Mouse (Mus musculus) kidney, adult 11 months (tissue): ENCODE data around the gene Gm20388.

Source experiments
- DNase-seq: peaks from one replicate; pipeline ENCODE4 v3.0.0; 2022

The Gm20388 gene

DNA sequence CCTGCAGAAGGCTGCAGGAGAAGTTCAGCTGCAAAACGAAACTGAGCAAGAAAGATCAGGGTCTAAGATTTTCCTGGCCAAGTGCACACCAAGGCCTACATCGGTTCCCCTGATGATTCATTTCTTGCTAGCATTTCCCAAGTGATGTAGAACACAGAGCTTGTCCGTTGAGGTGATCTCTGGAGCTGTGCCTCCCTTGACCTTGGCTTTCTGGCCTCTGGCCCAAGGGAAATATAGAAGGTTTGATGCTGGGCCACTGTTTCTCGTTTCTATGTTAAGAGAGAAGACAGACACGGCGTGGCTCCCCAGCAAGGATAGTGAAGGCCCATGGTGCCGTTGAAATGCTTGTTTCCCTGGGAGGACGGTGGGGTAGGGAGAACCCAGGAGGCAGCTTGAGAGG lies 3857.2 kb downstream of the Gm20388 start:
- no peak for DNase-seq

DNA sequence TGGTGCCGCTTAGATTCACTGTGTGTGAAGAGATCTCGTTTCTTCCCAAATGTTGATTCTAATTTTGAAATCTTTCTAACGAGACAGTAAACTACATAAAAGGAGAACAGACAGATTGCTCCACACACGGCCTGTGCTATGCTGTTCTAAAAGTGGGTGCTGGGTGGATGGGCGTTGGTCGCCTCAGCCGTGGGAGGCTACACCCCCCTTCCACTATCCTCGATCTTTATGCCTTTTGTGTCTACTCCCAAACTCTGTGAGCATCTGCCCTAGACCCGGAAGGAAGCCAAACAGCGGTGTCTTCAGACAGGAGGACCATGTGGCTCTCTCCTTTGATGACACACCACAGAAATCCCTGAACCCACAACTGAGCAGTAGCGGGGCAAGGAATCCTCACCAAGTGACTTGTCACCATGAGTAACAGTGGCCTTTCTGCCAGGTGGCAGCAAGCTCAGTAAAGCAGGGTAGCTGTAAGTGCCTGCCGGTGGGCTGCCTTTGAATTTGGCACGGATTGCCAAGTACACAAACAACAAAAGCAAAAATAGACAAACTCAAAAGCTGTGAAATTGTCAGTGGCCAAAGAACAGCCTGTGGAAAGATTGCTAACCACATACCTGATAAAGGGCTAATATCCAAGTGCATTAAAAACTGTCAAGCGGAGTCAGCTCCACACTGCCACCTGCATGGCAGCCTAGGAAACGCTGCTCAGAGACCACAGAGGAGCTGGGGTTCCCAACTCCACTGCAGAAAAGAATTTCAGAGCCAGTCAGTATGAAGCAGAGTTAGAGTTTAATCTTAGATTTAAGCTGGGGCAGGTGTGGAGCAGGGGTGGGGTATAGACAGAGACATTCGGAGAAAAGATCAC lies 3858.1 kb downstream of the Gm20388 start:
- peak; percentile 27 for DNase-seq

DNA sequence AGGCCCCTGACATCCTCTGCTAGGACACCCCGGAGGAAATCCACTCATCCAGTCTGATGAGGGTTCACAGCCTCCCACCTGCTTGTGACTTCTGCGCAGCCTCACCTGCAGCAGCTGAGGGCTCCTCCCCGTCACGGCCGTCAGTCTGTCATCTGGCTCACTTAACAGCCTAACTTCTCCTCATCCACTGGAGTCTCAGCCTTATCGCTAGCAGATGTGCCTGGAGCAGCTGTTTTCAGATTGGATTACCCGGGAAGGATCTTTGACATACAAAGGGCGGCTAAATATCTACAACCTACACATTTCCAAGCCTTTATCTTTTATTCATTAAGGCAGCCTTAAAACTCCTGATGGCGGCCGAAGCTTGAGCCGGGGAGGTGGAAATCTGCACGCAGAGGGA lies 3862.8 kb downstream of the Gm20388 start:
- no peak for DNase-seq

- DNase-seq: no peak
Observed at GRCm38 (mm10) chr8:123774491-123774890, 3863.8 kb downstream of the Gm20388 start.

GRCm38 (mm10) chr8:123777319-123777718 lies 3866.7 kb downstream of the Gm20388 start:
- DNase-seq: no peak

DNA sequence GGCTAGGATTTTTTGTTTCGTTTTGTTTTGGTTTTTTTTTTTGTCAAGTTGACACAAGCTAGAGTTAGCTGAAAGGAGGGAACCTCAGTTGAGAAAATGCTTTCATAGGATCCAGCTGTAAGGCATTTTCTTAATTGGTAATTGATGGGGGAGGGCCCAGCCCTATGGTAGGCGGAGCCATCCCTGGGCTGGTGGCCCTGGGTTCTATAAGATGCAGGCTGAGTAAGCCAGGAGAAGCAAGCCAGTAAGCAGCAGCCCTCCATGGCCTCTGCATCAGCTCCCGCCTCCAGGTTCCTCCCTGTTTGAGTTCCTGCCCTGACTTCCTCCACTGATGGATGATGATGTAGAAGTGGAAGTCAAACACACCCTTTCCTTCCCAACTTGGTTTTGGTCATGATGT lies 3869.8 kb downstream of the Gm20388 start:
- DNase-seq: no peak

DNA sequence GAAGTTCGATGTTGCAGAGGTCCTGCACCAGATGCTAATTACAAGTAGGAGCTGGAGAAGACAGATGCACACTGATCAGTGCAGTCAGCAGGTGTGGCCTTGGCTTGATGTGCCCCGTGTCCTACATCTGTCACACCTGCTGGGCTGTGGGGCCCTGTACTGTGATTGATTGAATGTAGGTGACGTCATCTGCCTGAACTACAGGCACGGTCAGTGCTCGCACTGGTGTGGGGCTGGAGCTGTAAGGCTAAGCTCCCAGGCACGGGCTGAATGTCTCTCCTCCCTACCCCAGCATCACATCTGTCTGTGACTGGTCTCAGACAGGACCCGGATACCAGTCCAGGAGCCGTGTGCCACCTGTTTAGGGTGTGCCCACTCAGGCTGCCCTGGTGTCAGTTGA lies 3870.6 kb downstream of the Gm20388 start:
- no peak for DNase-seq

DNA sequence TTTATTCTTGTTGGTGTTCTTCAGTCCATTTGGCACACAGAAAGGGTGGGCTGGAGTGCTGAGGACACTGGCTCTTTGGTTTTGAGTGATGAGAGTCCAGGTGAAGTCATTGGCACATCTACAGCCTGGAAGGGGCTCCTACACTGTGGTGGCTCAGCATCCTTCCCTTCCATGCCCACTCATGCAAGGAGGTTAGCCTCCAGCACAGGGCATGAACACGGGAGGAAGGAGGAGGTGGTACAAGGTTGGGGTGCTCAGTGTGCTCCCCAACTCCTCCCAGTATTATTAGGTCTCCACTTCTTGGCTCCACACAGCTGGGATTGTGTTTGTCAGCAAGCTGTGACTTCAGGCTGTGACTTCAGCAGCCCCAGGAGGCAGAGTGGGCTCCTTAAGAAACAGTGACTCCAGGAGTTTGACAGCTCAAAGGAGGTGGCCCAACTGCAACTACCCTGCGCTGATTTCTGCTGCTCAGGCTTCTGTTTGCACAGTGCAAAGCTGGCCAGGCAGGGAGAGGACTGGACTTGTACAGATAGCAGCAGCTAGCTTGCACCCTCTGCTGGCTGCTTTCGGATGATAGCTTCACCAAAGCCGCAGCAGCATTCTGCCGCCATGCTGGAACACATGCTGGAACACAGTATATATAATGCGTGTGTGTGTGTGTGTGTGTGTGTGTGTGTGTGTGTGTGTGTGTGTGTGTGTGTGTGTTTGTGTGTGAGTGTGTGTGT lies 3873.0 kb downstream of the Gm20388 start:
- DNase-seq: peak; percentile 52

DNA sequence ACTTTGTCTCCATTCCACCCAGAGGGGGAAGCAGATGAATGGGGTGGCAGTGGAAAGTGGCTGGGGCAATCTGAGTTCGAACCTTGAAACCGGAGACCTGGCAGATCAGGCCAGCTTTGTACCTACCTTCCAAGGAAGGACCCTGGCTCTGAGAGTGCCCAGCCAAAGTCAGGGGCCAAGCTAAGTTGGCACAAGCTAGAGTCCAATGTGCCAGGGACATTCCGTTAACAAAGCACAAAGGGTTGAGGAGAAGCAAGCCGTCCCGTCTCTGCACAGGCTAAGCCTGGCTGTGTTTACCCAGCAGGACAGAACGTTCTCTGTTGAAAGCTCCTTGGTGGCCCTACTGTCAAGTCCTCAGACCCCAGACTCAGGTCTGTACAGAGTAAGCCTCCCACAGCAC lies 3875.5 kb downstream of the Gm20388 start:
- DNase-seq: no peak

DNA sequence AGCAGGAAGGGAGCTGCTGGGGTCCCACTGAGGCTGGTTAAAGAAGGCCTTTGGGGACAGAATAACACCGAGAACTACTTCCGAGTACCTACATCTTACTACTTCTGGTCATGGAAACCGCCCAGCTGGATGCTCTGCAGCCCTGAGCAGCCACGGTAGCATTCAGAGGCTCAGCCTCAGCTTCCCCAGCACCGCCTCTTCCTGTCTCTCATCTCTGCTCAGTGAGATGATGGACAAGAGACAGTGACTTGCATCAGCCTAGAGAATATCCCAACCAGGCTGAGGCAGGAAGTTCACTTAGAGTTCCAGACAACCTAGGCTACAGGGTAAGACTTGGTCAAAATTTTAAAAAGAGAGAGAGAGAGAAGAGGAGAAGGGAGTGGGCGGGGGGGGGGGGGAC lies 3876.0 kb downstream of the Gm20388 start:
- DNase-seq: no peak

- no peak for DNase-seq
Observed at GRCm38 (mm10) chr8:123787254-123787897, 3876.7 kb downstream of the Gm20388 start.

GRCm38 (mm10) chr8:123788416-123789170 lies 3878.0 kb downstream of the Gm20388 start:
- DNase-seq: peak; percentile 17

DNA sequence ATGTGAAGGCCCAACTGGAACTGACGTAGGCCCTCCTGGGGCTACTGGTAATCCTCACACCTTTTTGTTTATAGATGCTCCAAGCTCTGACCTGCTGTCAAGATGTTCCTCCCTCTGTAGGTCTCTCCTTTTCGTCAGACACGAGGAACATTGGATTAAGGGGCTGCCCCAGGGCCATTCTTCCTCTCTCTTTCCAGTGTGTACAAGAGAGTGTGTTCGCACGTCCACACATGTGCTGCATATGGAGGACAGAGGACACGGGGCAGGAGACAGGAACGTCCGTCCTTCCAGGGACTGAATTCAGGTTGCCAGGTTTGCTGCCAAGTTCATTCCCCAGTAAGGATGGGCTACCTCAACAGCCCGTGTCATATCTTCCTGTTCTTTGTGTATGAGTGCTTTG lies 3878.8 kb downstream of the Gm20388 start:
- DNase-seq: no peak

DNA sequence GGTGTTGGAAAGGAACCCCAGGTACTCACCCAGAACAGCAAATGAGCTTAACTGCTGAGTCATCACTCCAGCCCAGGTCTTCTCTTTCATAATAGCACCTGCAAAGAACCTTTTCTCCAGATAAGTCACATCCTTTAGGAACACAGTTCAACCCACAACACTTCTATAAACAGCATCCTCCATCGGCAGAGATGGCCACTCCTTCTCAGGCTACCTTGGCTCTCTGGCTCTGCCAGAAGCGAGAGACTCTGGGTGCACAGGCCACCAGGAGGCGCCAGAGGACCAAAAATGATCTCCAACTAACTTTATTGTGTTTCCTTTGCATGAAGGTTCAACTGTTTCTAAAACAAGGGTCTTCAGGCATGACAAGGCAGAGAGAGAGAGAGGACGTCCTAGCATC lies 3879.3 kb downstream of the Gm20388 start:
- peak; percentile 74 for DNase-seq

DNA sequence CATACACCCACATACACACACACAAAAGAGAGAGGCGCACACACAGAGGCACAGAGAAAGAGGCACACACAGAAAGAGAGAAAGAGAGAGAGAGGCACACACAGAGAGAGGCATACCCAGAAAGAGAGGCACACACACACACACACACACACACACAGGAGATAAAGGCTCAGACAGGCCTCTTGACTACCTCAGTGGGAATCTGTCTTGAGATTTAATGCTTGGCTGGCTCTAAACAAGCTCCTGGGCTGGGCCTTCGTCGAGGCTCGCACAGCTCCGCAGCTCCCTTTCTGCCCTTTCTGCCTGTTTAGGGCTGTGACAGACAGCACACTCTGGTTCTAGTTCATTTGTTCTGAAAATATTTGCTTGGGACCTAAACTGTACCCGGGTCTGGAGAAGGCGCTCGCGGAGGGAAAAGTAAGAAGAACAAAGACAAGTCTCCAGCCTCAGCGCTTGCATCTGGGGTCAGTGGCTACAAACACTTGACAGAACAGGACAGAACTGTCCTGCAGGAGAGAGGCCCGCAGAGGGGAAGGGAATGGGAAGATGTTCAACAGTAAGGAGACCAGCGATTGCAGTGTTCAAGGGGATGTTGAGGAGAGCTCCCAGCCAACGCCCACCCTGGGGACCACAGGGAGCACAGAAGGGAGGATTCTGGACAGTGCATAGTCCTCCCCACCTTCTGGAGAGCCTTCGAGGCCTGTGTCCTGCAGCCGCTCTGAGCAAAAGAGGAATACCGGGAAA lies 3880.6 kb downstream of the Gm20388 start:
- peak; percentile 20 for DNase-seq

GRCm38 (mm10) chr8:123791845-123792225 lies 3881.2 kb downstream of the Gm20388 start:
- no peak for DNase-seq

GRCm38 (mm10) chr8:123793900-123794299 lies 3883.3 kb downstream of the Gm20388 start:
- DNase-seq: no peak

DNA sequence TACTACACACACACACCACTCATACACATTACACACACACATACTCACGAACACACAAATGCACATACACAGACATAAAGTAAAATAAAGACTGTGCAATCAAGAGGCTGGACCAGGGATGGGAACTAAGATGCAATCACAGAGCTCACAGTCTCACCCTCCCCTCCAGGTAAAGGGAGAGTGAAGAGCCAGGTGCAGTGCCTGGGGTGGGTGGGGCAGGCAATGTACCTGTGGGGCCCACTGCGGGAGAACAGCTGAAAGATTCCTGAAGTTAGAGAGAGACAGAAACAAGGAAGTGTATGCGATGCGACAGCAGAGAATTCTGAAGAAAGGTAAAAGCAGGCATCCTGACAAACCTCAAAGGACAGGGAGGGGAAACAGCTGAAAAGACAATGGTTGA lies 3884.1 kb downstream of the Gm20388 start:
- DNase-seq: no peak

- DNase-seq: no peak
Observed at GRCm38 (mm10) chr8:123796758-123797157, 3886.1 kb downstream of the Gm20388 start.

DNA sequence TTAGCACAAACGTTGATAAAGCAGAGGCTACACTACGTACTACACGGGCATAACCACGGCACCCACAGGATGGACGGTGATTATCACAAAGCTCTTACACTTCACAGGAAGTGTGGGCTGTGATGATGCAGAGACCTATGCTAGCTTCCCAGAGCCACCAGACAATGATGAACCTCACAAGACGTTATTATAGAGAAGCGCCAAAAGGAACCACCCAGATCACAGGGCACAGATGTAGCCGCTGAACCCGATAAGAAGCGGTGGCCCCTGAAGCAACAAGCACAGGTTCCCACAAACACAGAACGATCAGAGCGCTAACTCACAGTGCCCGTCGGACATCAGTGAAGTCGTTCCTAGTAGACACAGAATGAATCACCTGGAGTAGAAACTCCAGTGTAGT lies 3887.3 kb downstream of the Gm20388 start:
- no peak for DNase-seq

- DNase-seq: no peak
Observed at GRCm38 (mm10) chr8:123799434-123799833, 3888.8 kb downstream of the Gm20388 start.

DNA sequence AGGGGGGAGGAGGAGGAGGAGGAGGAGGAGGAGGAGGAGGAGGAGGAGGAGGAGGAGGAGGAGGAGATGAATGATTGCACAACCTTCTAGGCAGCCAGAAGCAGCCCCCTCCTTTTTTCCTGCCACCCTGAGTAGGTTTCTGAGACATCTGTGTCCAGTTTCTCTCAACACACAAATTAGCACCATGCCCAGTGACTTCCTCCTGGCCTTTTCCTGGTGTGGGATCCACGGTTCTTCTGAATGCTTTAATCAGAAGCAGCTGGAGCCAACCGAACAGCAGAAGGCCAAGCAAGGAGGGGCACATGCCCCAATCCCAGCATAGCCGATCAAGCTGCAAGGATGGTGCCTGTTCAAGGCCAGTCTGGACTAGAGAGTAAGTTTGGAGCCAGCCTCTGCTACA lies 3889.2 kb downstream of the Gm20388 start:
- DNase-seq: no peak
